Mouse (Mus musculus) heart, postnatal 0 days (tissue): ENCODE data around the gene Rtraf. TPM values are rescaled to one million over a fixed set of nuclear protein-coding genes. Genes with fewer than 3 reads are reported as not detected.
A peak's percentile ranks its signal among the peaks of the same experiment; 100 is the strongest.

Source experiments
- ATAC-seq: fragments of 200-750 bp; cut with Nextera tagmentation; 2 replicates; pipeline ENCODE4 v1.8.0; 2017; ENCODE audit warnings: low read depth, moderate number of reproducible peaks, moderate library complexity; ENCODE audit not compliant: insufficient read depth
- DNase-seq: peaks from one replicate; pipeline ENCODE4 v3.0.0-alpha.2; 2016; ENCODE audit warnings: low spot score
- H3K27ac ChIP-seq: fragments of 300-500 bp; sonication (generic); 2 replicates; pipeline ENCODE4 v1.5.1; 2014; ENCODE audit warnings: low read depth, mild to moderate bottlenecking
- H3K27me3 ChIP-seq: fragments of 300-500 bp; sonication (generic); 2 replicates; pipeline ENCODE4 v1.6.1; 2014; ENCODE audit warnings: low read length, mixed read lengths; ENCODE audit not compliant: control insufficient read depth, insufficient read depth
- H3K36me3 ChIP-seq: fragments of 300-500 bp; sonication (generic); replicated peaks from 2 replicates; pipeline ENCODE4 v1.6.1; 2014; ENCODE audit warnings: low read length, mixed read lengths; ENCODE audit not compliant: control insufficient read depth, insufficient read depth
- H3K4me1 ChIP-seq: fragments of 300-500 bp; sonication (generic); 2 replicates; pipeline ENCODE4 v1.6.1; 2014; ENCODE audit warnings: antibody characterized with exemption; ENCODE audit not compliant: control insufficient read depth, insufficient read depth
- H3K4me2 ChIP-seq: fragments of 300-500 bp; sonication (generic); 2 replicates; pipeline ENCODE4 v1.6.1; 2014; ENCODE audit warnings: low read depth, mild to moderate bottlenecking, low read length, moderate library complexity
- H3K4me3 ChIP-seq: fragments of 300-500 bp; sonication (generic); 2 replicates; pipeline ENCODE4 v1.5.1; 2014; ENCODE audit warnings: low read depth, low read length
- H3K9ac ChIP-seq: fragments of 300-500 bp; sonication (generic); replicated peaks from 2 replicates; pipeline ENCODE4 v1.6.1; 2014; ENCODE audit warnings: low read depth, low read length, mixed read lengths
- H3K9me3 ChIP-seq: fragments of 300-500 bp; sonication (generic); replicated peaks from 2 replicates; pipeline ENCODE4 v1.6.1; 2016; ENCODE audit warnings: low read length; ENCODE audit not compliant: control insufficient read depth
- CTCF ChIP-seq: IDR thresholded peaks from 2 replicates; pipeline ENCODE4 v1.5.1; 2016; ENCODE audit warnings: antibody characterized with exemption, control low read depth, low read depth
- EP300 ChIP-seq: IDR thresholded peaks from 2 replicates; pipeline ENCODE4 v1.6.1; 2016; ENCODE audit warnings: antibody characterized with exemption, low read depth
- WGBS: fragments of 180-500 bp; shearing (Covaris S2); extraction: QIAGEN DNeasy Blood & Tissue Kit; methylation state at CpG from one replicate; pipeline ENCODE4 v1.1.7; 2014; 5-methylcytosine and 5-hydroxymethylcytosine counted together
- polyA plus RNA-seq: library from polyadenylated mRNA; unstranded; fragments of >200 nt; fragmentation: Nextera tagmentation; extraction: Ambion mirVana; gene quantifications from 2 replicates; pipeline ENCODE4 v1.2.1, GENCODE M21; 2015
- total RNA-seq: library from RNA; depleted of rRNA; stranded (reverse); fragments of >200 nt; gene quantifications from 2 replicates; pipeline ENCODE4 v1.2.3, GENCODE M21; 2014; ENCODE audit warnings: low replicate concordance

Rtraf gene
- total and polyA plus RNA-seq, 2 experiments from 2014 or later, result 73.8 to 177 TPM

DNA sequence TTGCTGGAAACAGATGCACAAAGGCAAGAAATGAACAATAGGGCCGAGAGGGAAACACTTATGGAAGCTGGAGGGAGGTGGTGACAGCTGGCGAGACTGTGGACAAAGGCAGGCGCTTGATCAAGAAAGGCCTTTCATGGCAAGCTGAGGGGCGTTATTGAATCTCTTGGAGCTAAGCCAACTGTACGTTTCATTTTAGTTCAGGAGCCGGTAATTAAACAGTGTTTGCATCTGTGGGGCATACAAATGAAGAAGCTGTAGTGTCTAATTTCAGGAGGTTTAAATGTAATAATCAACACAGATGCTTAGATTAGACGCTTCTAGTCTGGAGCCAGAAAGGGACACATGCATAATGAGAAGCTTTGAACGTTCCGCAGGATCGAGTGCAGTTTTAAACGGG, 1.9 kb upstream of the Rtraf start:
- Histone ChIP-seq H3K4me2 (no peak overlapping the region), H3K27me3 (no peaks in the 10 kb centered on the region), H3K4me3 (no peak overlapping the region), H3K9ac (no peak overlapping the region), H3K4me1 (0 out of 2 replicates have a peak, but pooled peaks cover 6% of the 10 kb centered on the region), H3K36me3 (peaks cover 10% of the 10 kb centered on the region), H3K9me3 (no peaks in the 10 kb centered on the region), H3K27ac (no peak overlapping the region)
- DNase-seq, result no peak
- no peak for ATAC-seq
- TF ChIP-seq EP300, result no peak
- TF ChIP-seq CTCF, result no peak
- 34% methylated on average over 11 of the region's 11 CpGs for WGBS

DNA sequence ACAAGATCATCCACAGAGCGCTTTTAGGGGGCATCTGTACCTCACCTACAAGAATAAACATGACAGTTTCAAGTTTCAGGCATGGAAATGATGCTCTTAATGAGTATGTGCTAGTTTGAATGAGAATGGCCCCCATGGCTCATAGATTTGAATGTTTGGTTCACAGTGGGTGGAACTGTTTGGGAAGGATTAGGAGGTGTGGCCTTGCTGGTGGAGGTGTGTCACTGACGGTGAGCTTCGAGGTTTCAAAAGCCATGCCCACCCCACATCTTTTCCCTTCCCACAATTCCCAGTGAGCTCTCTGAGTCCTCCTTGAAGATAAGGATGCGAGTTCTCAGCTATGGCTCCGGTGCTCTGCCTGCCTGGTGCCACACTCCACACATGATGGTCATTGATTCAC, 1.9 kb downstream of the Rtraf start:
- Histone ChIP-seq H3K4me1 (0 out of 2 replicates have a peak, but pooled peaks cover 6% of the 10 kb centered on the region), H3K27me3 (no peaks in the 10 kb centered on the region), H3K36me3 (peaks cover 33% of the 10 kb centered on the region), H3K27ac (no peak overlapping the region), H3K9ac (no peak overlapping the region), H3K4me3 (no peak overlapping the region), H3K4me2 (no peak overlapping the region), H3K9me3 (no peaks in the 10 kb centered on the region)
- WGBS, result 98% methylated on average over 5 of the region's 5 CpGs
- DNase-seq (no peak), ATAC-seq (no peak)
- TF ChIP-seq EP300, result no peak
- no peak for TF ChIP-seq CTCF

DNA sequence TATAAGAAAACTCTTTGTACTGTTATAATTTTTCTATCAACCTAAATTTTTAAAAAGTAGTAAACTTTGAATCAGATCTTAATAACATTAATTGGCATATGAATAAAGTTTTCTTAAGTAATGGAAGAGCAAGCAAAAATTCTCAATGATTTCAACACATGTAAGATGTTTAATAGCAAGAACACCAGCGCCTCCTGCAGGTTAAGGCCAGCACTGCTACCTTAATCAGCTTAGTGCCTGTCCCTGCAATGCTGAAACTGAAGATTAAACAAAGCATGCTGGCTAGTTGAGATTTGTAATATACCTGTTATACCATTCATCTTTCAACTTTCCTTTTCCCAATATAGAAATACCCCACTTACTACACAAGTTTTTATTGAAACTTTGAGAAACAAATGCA, 5.7 kb downstream of the Rtraf start:
- H3K27me3 ChIP-seq, result no peaks in the 10 kb centered on the region
- no peak for TF ChIP-seq EP300
- TF ChIP-seq CTCF, result peak; percentile 91
- no peak overlapping the region for H3K9ac ChIP-seq
- H3K4me1 ChIP-seq, result no peaks in the 10 kb centered on the region
- H3K36me3 ChIP-seq, result peaks cover 67% of the 10 kb centered on the region
- no peak overlapping the region for H3K4me3 ChIP-seq
- 6% methylated on average over 1 of the region's 1 CpGs for WGBS
- no peaks in the 10 kb centered on the region for H3K9me3 ChIP-seq
- DNase-seq (peak; percentile 74), ATAC-seq (no peak)
- H3K4me2 ChIP-seq, result no peak overlapping the region
- no peak overlapping the region for H3K27ac ChIP-seq

DNA sequence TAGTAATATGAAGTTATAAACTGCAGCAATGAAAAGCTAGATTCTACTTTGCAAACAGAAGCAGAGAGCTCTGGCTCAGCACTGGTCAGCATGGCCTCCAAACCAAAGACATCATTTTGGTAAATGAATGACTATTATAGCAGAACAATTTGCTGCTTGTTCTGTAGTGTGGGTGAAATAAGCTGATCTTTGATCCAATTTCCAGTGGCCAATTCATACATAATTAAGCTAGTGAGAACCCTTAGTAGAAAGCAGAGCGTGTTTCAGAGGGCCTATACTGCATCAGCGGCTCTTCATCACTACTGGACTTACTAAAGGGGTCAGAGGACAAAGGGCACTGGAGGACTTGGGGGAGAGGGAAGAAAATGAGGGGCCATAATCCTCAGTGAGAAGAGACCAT, 10.6 kb downstream of the Rtraf start:
- Histone ChIP-seq H3K4me3 (no peak overlapping the region), H3K4me2 (no peak overlapping the region), H3K4me1 (no peaks in the 10 kb centered on the region), H3K27me3 (no peaks in the 10 kb centered on the region), H3K9ac (no peak overlapping the region), H3K9me3 (no peaks in the 10 kb centered on the region), H3K27ac (no peak overlapping the region), H3K36me3 (peaks cover 71% of the 10 kb centered on the region)
- no peak for ATAC-seq
- TF ChIP-seq EP300 (no peak), CTCF (no peak)
- DNase-seq, result no peak
- whole genome bisulfite sequencing, result 80% methylated on average over 2 of the region's 2 CpGs

DNA sequence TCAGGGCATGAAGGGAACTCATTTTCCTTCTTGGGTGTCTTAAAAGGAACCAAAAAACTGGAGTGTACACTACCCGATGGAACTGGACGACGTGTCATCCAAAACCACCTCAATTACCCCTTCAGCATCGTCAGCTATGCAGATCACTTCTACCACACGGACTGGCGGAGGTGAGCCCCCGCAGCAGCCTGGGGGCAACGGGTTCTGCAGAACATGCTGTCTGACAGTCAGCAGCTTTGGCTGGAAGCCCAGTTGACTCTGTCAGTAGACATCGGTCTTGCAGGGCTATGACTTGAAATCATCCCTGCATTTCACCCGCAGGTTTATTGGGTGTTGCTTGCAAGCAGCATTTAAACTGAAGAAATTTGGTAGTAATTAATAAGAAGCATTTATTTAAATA, 13.7 kb downstream of the Rtraf start:
- Histone ChIP-seq H3K4me3 (no peak overlapping the region), H3K4me2 (no peak overlapping the region), H3K27me3 (no peaks in the 10 kb centered on the region), H3K9me3 (no peaks in the 10 kb centered on the region), H3K36me3 (peaks cover 75% of the 10 kb centered on the region), H3K4me1 (no peaks in the 10 kb centered on the region), H3K27ac (no peak overlapping the region), H3K9ac (no peak overlapping the region)
- TF ChIP-seq EP300 (no peak), CTCF (no peak)
- WGBS, result 37% methylated on average over 10 of the region's 10 CpGs
- DNase-seq (no peak), ATAC-seq (no peak)

DNA sequence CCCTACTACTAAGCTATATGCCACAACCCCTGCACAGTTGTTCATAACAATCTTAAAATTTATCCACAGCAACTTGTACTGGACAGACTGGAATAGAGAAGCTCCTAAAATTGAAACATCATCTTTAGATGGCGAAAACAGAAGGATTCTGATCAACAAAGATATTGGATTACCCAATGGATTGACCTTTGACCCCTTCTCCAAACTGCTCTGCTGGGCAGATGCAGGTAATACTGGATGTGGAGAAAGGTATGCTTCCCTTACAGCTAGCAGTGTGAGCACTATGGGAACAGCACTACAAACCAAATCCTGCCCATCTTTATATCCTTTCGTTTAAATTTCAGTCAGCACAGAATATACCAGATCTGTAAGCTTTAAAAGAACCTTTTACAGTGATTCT, 15.8 kb downstream of the Rtraf start:
- TF ChIP-seq CTCF (no peak), EP300 (no peak)
- no peak overlapping the region for H3K4me3 ChIP-seq
- DNase-seq (no peak), ATAC-seq (no peak)
- WGBS, result 89% methylated on average over 2 of the region's 2 CpGs
- H3K36me3 ChIP-seq, result peaks cover 60% of the 10 kb centered on the region
- no peak overlapping the region for H3K4me2 ChIP-seq
- no peak overlapping the region for H3K9ac ChIP-seq
- no peaks in the 10 kb centered on the region for H3K4me1 ChIP-seq
- H3K9me3 ChIP-seq, result no peaks in the 10 kb centered on the region
- H3K27ac ChIP-seq, result no peak overlapping the region
- no peaks in the 10 kb centered on the region for H3K27me3 ChIP-seq
